Mouse (Mus musculus) small intestine, adult 2 months (tissue): ENCODE measurements at regions not wholly inside any gene's neighbourhood (a gene's known extent, or its start where the extent isn't known, plus 50 kb on each side); places are given as distances from the start of the nearest gene placed in this dataset.
"Not testable (repeated sequence)": the region's sequence is repeated elsewhere in the genome, so short reads cannot be mapped to it uniquely, and the experiment has no call there.

Experiments
- H3K27ac ChIP-seq: fragments of 200-500 bp; 2 replicates; pipeline ENCODE4 v1.5.1; 2012; ENCODE audit warnings: low read depth, low read length, control low read depth, inconsistent platforms; ENCODE audit not compliant: insufficient read depth
- H3K27me3 ChIP-seq: fragments of 200-500 bp; 2 replicates; pipeline ENCODE4 v1.6.1; 2012; ENCODE audit warnings: mild to moderate bottlenecking, moderate library complexity, low read length, inconsistent platforms; ENCODE audit not compliant: control insufficient read depth, insufficient read depth
- H3K36me3 ChIP-seq: fragments of 200-500 bp; 2 replicates; pipeline ENCODE4 v1.6.1; 2012; ENCODE audit warnings: mild to moderate bottlenecking, low read length, control low read depth, inconsistent platforms; ENCODE audit not compliant: control insufficient read depth, insufficient read depth
- H3K4me1 ChIP-seq: fragments of 200-500 bp; 2 replicates; pipeline ENCODE4 v1.6.1; 2012; ENCODE audit warnings: low read length, inconsistent platforms, mixed read lengths; ENCODE audit not compliant: control insufficient read depth, insufficient read depth, insufficient read length
- H3K4me3 ChIP-seq: fragments of 200-500 bp; 2 replicates; pipeline ENCODE4 v1.5.1; 2012; ENCODE audit warnings: low read depth, mild to moderate bottlenecking, control low read depth, inconsistent platforms, low read length, moderate library complexity
- CTCF ChIP-seq: fragments of 200-500 bp; IDR thresholded peaks from 2 replicates; pipeline ENCODE4 v1.5.1; 2012; ENCODE audit warnings: low read depth, mild to moderate bottlenecking, control low read depth, inconsistent platforms, low read length, moderate library complexity, mixed read lengths; ENCODE audit not compliant: insufficient replicate concordance, insufficient read length; ENCODE audit errors: extremely low read depth
- POLR2A ChIP-seq: fragments of 200-500 bp; IDR thresholded peaks from 2 replicates; pipeline ENCODE4 v1.6.1; 2012; ENCODE audit warnings: low read depth, mild to moderate bottlenecking, control low read depth, inconsistent platforms, low read length, moderate library complexity
- WGBS: fragments of 180-500 bp; shearing (Covaris S2); methylation state at CpG from one replicate; pipeline ENCODE4 v1.1.7; 2018; 5-methylcytosine and 5-hydroxymethylcytosine counted together

GRCm38 (mm10) chr3:36387431-36387830 is 88.3 kb downstream of the Anxa5 start:
- no peak overlapping the region for H3K27ac ChIP-seq
- no peak overlapping the region for H3K4me3 ChIP-seq
- H3K36me3 ChIP-seq = no peaks in the 10 kb centered on the region
- WGBS = 82% methylated on average over 5 of the region's 5 CpGs
- no peaks in the 10 kb centered on the region for H3K4me1 ChIP-seq
- no peaks in the 10 kb centered on the region for H3K27me3 ChIP-seq
- TF ChIP-seq POLR2A (no peak), CTCF (no peak)

GRCm38 (mm10) chr3:36383438-36383945 is 92.2 kb downstream of the Anxa5 start:
- no peaks in the 10 kb centered on the region for H3K27me3 ChIP-seq
- no peak overlapping the region for H3K27ac ChIP-seq
- TF ChIP-seq POLR2A = no peak
- TF ChIP-seq CTCF = no peak
- WGBS = 83% methylated on average over 4 of the region's 4 CpGs
- H3K36me3 ChIP-seq = no peaks in the 10 kb centered on the region
- no peaks in the 10 kb centered on the region for H3K4me1 ChIP-seq
- H3K4me3 ChIP-seq = no peak overlapping the region

GRCm38 (mm10) chr3:36381621-36382193 is 94.0 kb downstream of the Anxa5 start:
- H3K4me1 ChIP-seq = no peaks in the 10 kb centered on the region
- H3K4me3 ChIP-seq = no peak overlapping the region
- TF ChIP-seq CTCF (no peak), POLR2A (no peak)
- H3K27me3 ChIP-seq = no peaks in the 10 kb centered on the region
- 68% methylated on average over 5 of the region's 5 CpGs for WGBS
- H3K27ac ChIP-seq = no peak overlapping the region
- H3K36me3 ChIP-seq = no peaks in the 10 kb centered on the region

- WGBS = 72% methylated on average over 2 of the region's 2 CpGs
Measured at GRCm38 (mm10) chr3:36375722-36376121, 100.0 kb downstream of the Anxa5 start.

DNA sequence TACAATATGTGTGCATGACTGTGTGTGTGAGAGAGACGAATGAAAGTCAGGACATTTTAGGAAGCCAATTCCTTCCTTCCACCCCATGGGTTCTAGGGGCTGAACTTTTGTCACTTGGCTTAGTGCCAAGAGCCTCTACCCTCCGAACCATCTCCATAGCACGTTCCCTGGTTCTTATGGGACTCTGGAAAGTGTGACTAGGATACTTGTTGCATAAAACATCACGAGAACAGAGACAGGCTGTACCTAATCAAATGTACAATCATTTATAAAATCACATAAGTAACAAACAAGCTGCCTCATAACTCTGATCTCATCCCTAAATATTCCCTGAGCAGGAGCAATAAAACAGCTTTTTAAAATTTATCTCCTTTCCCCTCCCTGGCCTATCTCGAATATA is 100.8 kb downstream of the Anxa5 start:
- Histone ChIP-seq H3K27me3 (no peaks in the 10 kb centered on the region), H3K27ac (no peak overlapping the region), H3K4me1 (no peaks in the 10 kb centered on the region), H3K36me3 (no peaks in the 10 kb centered on the region), H3K4me3 (no peak overlapping the region)
- TF ChIP-seq CTCF (no peak), POLR2A (no peak)
- WGBS = 59% methylated on average over 5 of the region's 5 CpGs

More at GRCm38 (mm10) chr3:36375722-36376121, 100.0 kb downstream of the Anxa5 start:
- no peak for TF ChIP-seq CTCF
- TF ChIP-seq POLR2A = no peak
- H3K27ac ChIP-seq = no peak overlapping the region
- H3K36me3 ChIP-seq = no peaks in the 10 kb centered on the region
- H3K27me3 ChIP-seq = no peaks in the 10 kb centered on the region
- no peak overlapping the region for H3K4me3 ChIP-seq
- H3K4me1 ChIP-seq = no peaks in the 10 kb centered on the region

GRCm38 (mm10) chr3:36360933-36361332 is 114.8 kb downstream of the Anxa5 start:
- no peaks in the 10 kb centered on the region for H3K27me3 ChIP-seq
- no peaks in the 10 kb centered on the region for H3K36me3 ChIP-seq
- no peak overlapping the region for H3K4me3 ChIP-seq
- 52% methylated on average over 6 of the region's 6 CpGs for WGBS
- no peak for TF ChIP-seq POLR2A
- no peak for TF ChIP-seq CTCF
- H3K4me1 ChIP-seq = no peaks in the 10 kb centered on the region
- H3K27ac ChIP-seq = no peak overlapping the region

GRCm38 (mm10) chr3:36354201-36354600 is 121.5 kb downstream of the Anxa5 start:
- H3K27me3 ChIP-seq, H3K4me3 ChIP-seq, H3K36me3 ChIP-seq, H3K4me1 ChIP-seq, H3K27ac ChIP-seq: not testable (repeated sequence)
- 85% methylated on average over 3 of the region's 3 CpGs for WGBS
